Mouse (Mus musculus) lung, embryonic 16.5 days (tissue): Measurements from ENCODE around the gene Gm8356. TPM values are rescaled to one million over a fixed set of nuclear protein-coding genes. Genes with fewer than 3 reads are reported as not detected.
"Not testable (repeated sequence)": the region's sequence is repeated elsewhere in the genome, so short reads cannot be mapped to it uniquely, and the experiment has no call there.

ENCODE experiments used
- ATAC-seq: fragments of 200-750 bp; cut with Nextera tagmentation; 2 replicates; pipeline ENCODE4 v1.8.0; 2017; ENCODE audit warnings: low read depth, mild to moderate bottlenecking, moderate library complexity
- H3K27ac ChIP-seq: fragments of 300-500 bp; sonication (generic); 2 replicates; pipeline ENCODE4 v1.5.1; 2014; ENCODE audit warnings: mild to moderate bottlenecking, control low read depth, low read length
- H3K27me3 ChIP-seq: fragments of 300-500 bp; sonication (generic); 2 replicates; pipeline ENCODE4 v1.6.1; 2014; ENCODE audit warnings: low read depth, low read length, mixed read lengths; ENCODE audit not compliant: control insufficient read depth, insufficient read depth
- H3K36me3 ChIP-seq: fragments of 300-500 bp; sonication (generic); 2 replicates; pipeline ENCODE4 v1.6.1; 2014; ENCODE audit warnings: low read length; ENCODE audit not compliant: control insufficient read depth, insufficient read depth
- H3K4me1 ChIP-seq: fragments of 300-500 bp; sonication (generic); replicated peaks from 2 replicates; pipeline ENCODE4 v1.6.1; 2014; ENCODE audit warnings: low read length, mixed read lengths; ENCODE audit not compliant: control insufficient read depth, insufficient read depth
- H3K4me2 ChIP-seq: fragments of 300-500 bp; sonication (generic); 2 replicates; pipeline ENCODE4 v1.6.1; 2014; ENCODE audit warnings: low read depth, low read length, control low read depth
- H3K4me3 ChIP-seq: fragments of 300-500 bp; sonication (generic); 2 replicates; pipeline ENCODE4 v1.5.1; 2014; ENCODE audit warnings: mild to moderate bottlenecking, low read length, control low read depth
- H3K9ac ChIP-seq: fragments of 300-500 bp; sonication (generic); 2 replicates; pipeline ENCODE4 v1.6.1; 2014; ENCODE audit warnings: low read length, control low read depth
- H3K9me3 ChIP-seq: fragments of 300-500 bp; sonication (generic); 2 replicates; pipeline ENCODE4 v1.6.1; 2016; ENCODE audit warnings: low read length; ENCODE audit not compliant: control insufficient read depth
- WGBS: fragments of 180-500 bp; shearing (Covaris S2); extraction: QIAGEN DNeasy Blood & Tissue Kit; methylation state at CpG from one replicate; pipeline ENCODE4 v1.1.7; 2014; 5-methylcytosine and 5-hydroxymethylcytosine counted together
- polyA plus RNA-seq: library from polyadenylated mRNA; unstranded; fragments of >200 nt; fragmentation: Nextera tagmentation; extraction: Ambion mirVana; gene quantifications from 2 replicates; pipeline ENCODE4 v1.2.1, GENCODE M21; 2015

Gene Gm8356
- polyA plus RNA-seq = not detected in 2 replicates

DNA sequence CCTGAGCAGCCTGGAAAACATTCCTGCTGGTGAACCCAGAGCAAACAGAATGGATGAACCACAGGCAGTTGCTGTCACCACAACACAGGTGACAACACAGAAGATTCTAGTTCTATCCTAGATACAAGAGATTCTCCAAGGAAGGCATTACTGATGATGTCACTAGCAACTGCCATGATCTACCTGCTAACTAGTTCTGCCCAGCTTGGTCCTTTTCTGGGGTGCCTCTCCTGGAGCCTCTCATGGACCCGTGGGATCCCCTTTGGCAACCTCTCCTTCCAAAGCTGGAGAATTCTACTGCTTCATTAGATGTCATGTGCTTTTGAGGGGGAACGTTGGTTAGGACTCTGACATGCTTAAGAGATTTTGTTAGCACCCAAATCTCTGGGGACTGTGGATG, at the start of gene Gm8356:
Gene Gm8356 (minus strand): TSS at position 101 of the 400 bp plus-strand sequence.
- WGBS = 57% methylated on average over 1 of the region's 2 CpGs
- not testable (repeated sequence) for H3K4me2 ChIP-seq, H3K9ac ChIP-seq

DNA sequence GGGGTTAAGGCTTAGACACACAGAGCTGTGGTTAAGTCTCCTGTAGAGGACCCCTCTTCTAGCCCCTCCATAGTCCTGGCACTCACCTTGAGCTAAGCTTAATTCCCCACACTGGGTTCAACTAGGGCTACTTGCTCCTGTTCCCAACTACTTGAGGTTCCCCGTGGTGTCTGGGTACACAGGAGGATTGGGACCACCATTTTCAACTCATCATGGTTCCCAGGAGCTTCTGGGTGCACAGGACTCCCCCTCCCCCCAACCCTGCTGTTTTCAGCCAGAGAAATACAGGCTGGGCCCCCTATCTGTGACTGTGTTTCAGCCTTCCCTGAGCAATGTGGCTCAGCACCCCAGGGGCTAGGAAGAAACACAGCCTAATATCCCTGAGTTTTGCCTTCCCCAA, 50.8 kb downstream of the Gm8356 start:
- not testable (repeated sequence) for H3K27me3 ChIP-seq, ATAC-seq, H3K4me2 ChIP-seq, H3K4me1 ChIP-seq, H3K9ac ChIP-seq, H3K36me3 ChIP-seq, H3K4me3 ChIP-seq, H3K27ac ChIP-seq, H3K9me3 ChIP-seq
- 8% methylated on average over 1 of the region's 1 CpGs for WGBS

More for the DNA sequence above, at the start of gene Gm8356:
- H3K27me3 ChIP-seq, ATAC-seq, H3K4me3 ChIP-seq, H3K4me1 ChIP-seq, H3K36me3 ChIP-seq, H3K27ac ChIP-seq, H3K9me3 ChIP-seq: not testable (repeated sequence)

DNA sequence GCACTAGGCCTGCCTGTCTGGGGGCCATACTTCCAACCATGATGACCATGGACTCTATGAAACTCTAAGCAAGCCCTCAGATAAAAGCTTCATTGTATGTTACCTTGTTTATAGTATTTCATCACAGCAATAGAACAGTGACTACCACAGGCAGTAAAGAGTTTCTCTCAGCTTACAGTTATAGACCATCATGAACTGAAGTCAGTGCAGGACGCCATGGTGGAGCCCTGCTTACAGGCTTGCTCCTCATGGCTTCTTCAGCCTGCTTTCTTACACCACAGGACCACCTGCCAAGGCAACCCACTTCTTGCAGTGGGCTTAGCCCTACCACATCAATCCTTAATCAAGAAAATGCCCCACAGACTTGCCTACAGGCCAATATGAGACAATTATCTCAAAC, 51.5 kb downstream of the Gm8356 start:
- not testable (repeated sequence) for H3K9ac ChIP-seq, H3K9me3 ChIP-seq, H3K36me3 ChIP-seq, H3K4me3 ChIP-seq, H3K27ac ChIP-seq, H3K27me3 ChIP-seq, ATAC-seq, H3K4me2 ChIP-seq, H3K4me1 ChIP-seq
- no CpG with 5 or more reads among the region's 1 CpGs for WGBS

DNA sequence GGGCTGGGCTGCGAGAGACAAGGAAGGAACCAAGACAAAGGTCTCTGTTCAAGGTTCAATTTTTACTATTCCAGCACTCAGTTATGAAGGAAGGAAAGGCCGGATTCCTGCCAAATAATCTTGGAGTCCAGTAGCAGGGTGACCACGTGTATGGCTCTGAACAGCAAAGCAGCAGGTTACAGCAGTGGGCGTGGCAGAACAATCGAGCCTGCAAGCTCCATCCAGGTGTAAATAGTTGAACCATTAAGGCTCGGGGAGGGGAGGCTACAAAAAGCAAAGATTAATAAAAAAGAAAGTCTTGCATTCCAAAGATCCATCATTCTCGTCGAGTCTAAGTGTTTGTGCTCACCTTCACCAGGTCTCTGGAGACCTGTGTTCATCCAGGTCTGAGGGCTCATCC, 55.0 kb downstream of the Gm8356 start:
- ATAC-seq, H3K4me1 ChIP-seq, H3K9ac ChIP-seq, H3K27ac ChIP-seq, H3K27me3 ChIP-seq, H3K4me3 ChIP-seq, H3K36me3 ChIP-seq, H3K9me3 ChIP-seq, H3K4me2 ChIP-seq: not testable (repeated sequence)
- WGBS = 67% methylated on average over 7 of the region's 8 CpGs

Other genes with a start within 250 kb of the Gm8356 start
- gene Gm21103, start 232.4 kb downstream of the Gm8356 start, polyA plus RNA-seq = not detected in 2 replicates
- not detected in 2 replicates for gene Gm3618, start 193.6 kb downstream of the Gm8356 start, polyA plus RNA-seq
- not detected in 2 replicates for gene Gm16440, start 147.0 kb downstream of the Gm8356 start, polyA plus RNA-seq
- gene Gm3591, start 124.8 kb downstream of the Gm8356 start, polyA plus RNA-seq = 0.44 and 0.57 TPM in 2 replicates
- not detected in 2 replicates for gene Gm3594, start 92.7 kb downstream of the Gm8356 start, polyA plus RNA-seq
- gene Gm3629, start 53.3 kb upstream of the Gm8356 start, polyA plus RNA-seq = 0.19 TPM in 1 of 2 replicates, not detected in the other
- not detected in 2 replicates for gene Gm3460, start 85.1 kb upstream of the Gm8356 start, polyA plus RNA-seq
- not detected in 2 replicates for gene Gm10251, start 146.9 kb upstream of the Gm8356 start, polyA plus RNA-seq
- gene Gm8050, start 183.0 kb upstream of the Gm8356 start, polyA plus RNA-seq = not detected in 2 replicates
- 3.1 and 4.0 TPM in 2 replicates for gene Gm3636, start 205.0 kb upstream of the Gm8356 start, polyA plus RNA-seq
- gene Gm8362, start 237.1 kb upstream of the Gm8356 start, polyA plus RNA-seq = not detected in 2 replicates